16 mouse cellular contexts compared by ENCODE assay signal in the genomic region with DNA sequence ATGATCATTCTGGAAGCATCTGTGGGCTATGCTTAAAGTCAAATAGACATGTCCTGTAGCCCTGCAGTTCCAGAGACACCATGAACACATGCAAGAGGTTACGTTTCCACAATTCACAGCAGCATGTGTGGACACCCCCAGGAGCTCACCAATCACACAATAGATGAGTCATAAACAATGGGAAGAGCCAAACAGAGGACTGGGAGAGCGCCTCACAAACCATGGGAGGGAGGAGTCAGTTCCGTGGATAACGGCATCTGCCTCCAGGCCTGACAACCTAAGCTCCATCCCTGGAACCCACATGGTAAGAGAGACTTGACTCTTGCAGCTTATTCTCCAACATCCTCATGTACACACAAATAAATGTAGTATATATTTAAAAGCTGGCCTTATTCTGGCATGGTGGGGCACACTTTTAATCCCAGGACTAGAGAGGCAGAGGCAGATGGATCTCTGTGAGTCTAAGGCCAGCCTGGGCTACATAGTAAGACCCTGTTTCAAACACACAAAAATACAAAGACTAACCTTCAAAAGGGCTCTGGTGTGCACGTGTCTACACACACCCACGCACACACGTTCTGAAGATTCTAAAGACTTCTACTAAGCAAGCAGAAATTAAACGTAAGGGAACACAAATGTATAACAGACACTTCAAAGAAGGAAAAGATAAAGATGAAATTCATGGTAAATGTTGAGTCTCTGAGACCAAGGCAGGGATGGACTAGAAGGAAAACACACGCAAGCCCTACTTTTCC. TPM values are rescaled to one million over a fixed set of nuclear protein-coding genes. Genes with fewer than 3 reads are reported as not detected.
DNase-seq lines count a peak whose midpoint lies in the region; ATAC-seq lines count a peak whose summit lies in the region.
"Had no signal": no experiment of that assay in that cellular context is flagged by ENCODE, and none has a peak within 500 bp of the region (broad histone marks: within the 10 kb centered on the region; RNA-seq: fewer than 3 reads in every experiment).

No protein-coding gene starts in this region.

- peak overlapping the region; percentile 24; the same call in 1 of the 2 replicates for H3K27ac ChIP-seq in hindbrain, embryonic 13.5 days
- H3K27ac ChIP-seq in hindbrain, embryonic 12.5 days, result no peak overlapping the region
- H3K27ac ChIP-seq in intestine, embryonic 16.5 days (ENCODE audit: low read length), result peak overlapping the region; percentile 26; the same call in 1 of the 2 replicates
- H3K27ac ChIP-seq: forebrain, embryonic 13.5 days; hindbrain, embryonic 10.5 days; limb, embryonic 13.5 days had no signal

- no peaks in the 10 kb centered on the region for H3K36me3 ChIP-seq in hindbrain, embryonic 13.5 days
- H3K36me3 ChIP-seq in hindbrain, embryonic 12.5 days, result no peaks in the 10 kb centered on the region
- no peaks in the 10 kb centered on the region for H3K36me3 ChIP-seq in intestine, embryonic 16.5 days (ENCODE audit: control insufficient read depth, insufficient read depth, low read length)

- 75% methylated on average over 9 of the region's 9 CpGs for WGBS in hindbrain, embryonic 13.5 days
- 88% methylated on average over 9 of the region's 9 CpGs for WGBS in hindbrain, embryonic 12.5 days
- WGBS in intestine, embryonic 16.5 days, result 81% methylated on average over 9 of the region's 9 CpGs

- H3K4me1 ChIP-seq in hindbrain, embryonic 13.5 days (replicated peaks), result peaks cover 95% of the 10 kb centered on the region
- H3K4me1 ChIP-seq in hindbrain, embryonic 12.5 days, result peaks cover 81% of the 10 kb centered on the region
- peaks cover 70% of the 10 kb centered on the region for H3K4me1 ChIP-seq in intestine, embryonic 16.5 days (ENCODE audit: control insufficient read depth, insufficient read depth, low read length)

- no peaks in the 10 kb centered on the region for H3K27me3 ChIP-seq in hindbrain, embryonic 13.5 days
- no peaks in the 10 kb centered on the region for H3K27me3 ChIP-seq in hindbrain, embryonic 12.5 days
- no peaks in the 10 kb centered on the region for H3K27me3 ChIP-seq in intestine, embryonic 16.5 days (replicated peaks; ENCODE audit: control insufficient read depth, insufficient read depth, low read length)
- H3K27me3 ChIP-seq: forebrain, embryonic 13.5 days; limb, embryonic 13.5 days; megakaryocyte, embryonic 14.5 days; Patski had no signal

- DNase-seq in thymus, postnatal 0 days (ENCODE audit: low spot score), result peak; percentile 15
- DNase-seq in thymus, postnatal 10 days (ENCODE audit: low spot score in 2 of 2), result no peak
- DNase-seq in thymus, postnatal 25 days, result peak; percentile 38
- no peak for DNase-seq in urinary bladder, postnatal 36 days (ENCODE audit: low spot score in 2 of 2)
- DNase-seq in cerebellum, postnatal 36 days, result no peak
- DNase-seq: cerebellum, postnatal 14 days; kidney, adult 11 months; lung, postnatal 14 days had no signal

- no peak overlapping the region for H3K4me2 ChIP-seq in hindbrain, embryonic 13.5 days
- no peak overlapping the region for H3K4me2 ChIP-seq in hindbrain, embryonic 12.5 days (replicated peaks)
- no peak overlapping the region for H3K4me2 ChIP-seq in intestine, embryonic 16.5 days (ENCODE audit: low read depth, low read length)
- H3K4me2 ChIP-seq: forebrain, embryonic 13.5 days; limb, embryonic 13.5 days had no signal

- no peak overlapping the region for H3K9ac ChIP-seq in hindbrain, embryonic 13.5 days
- no peak overlapping the region for H3K9ac ChIP-seq in hindbrain, embryonic 12.5 days
- H3K9ac ChIP-seq in intestine, embryonic 16.5 days (ENCODE audit: low read depth, low read length), result no peak overlapping the region
- H3K9ac ChIP-seq: forebrain, embryonic 13.5 days; limb, embryonic 13.5 days had no signal

- H3K4me3 ChIP-seq in hindbrain, embryonic 13.5 days, result no peak overlapping the region
- H3K4me3 ChIP-seq in hindbrain, embryonic 12.5 days, result no peak overlapping the region
- H3K4me3 ChIP-seq in intestine, embryonic 16.5 days (ENCODE audit: low read length), result no peak overlapping the region
- H3K4me3 ChIP-seq: forebrain, embryonic 13.5 days; hindbrain, embryonic 10.5 days; limb, embryonic 13.5 days; megakaryocyte, embryonic 14.5 days had no signal

- ATAC-seq in hindbrain, embryonic 13.5 days (ENCODE audit: low FRiP score), result no peak
- ATAC-seq in hindbrain, embryonic 12.5 days (ENCODE audit: low FRiP score), result no peak
- ATAC-seq in intestine, embryonic 16.5 days, result no peak
- ATAC-seq: forebrain, embryonic 13.5 days; Patski had no signal

- H3K9me3 ChIP-seq in hindbrain, embryonic 13.5 days, result no peaks in the 10 kb centered on the region
- no peaks in the 10 kb centered on the region for H3K9me3 ChIP-seq in hindbrain, embryonic 12.5 days (replicated peaks)
- H3K9me3 ChIP-seq in intestine, embryonic 16.5 days (ENCODE audit: control insufficient read depth, low read length), result no peaks in the 10 kb centered on the region
- H3K9me3 ChIP-seq: forebrain, embryonic 13.5 days; hindbrain, embryonic 10.5 days; limb, embryonic 13.5 days; megakaryocyte, embryonic 14.5 days had no signal

RNA-seq across cellular contexts. Expression of a gene that starts 44.1 kb away (rescaled TPM):
- 69.8 and 75.4 TPM in 2 replicates for polyA plus RNA-seq in hindbrain, embryonic 13.5 days (2015; fragmentation: Nextera tagmentation; extraction: Ambion mirVana)
- 63.3 and 63.9 TPM in 2 replicates for polyA plus RNA-seq in hindbrain, embryonic 12.5 days (2016; fragmentation: Nextera tagmentation; extraction: Ambion mirVana)
- 19.7 and 24.1 TPM in 2 replicates for polyA plus RNA-seq in thymus, postnatal 0 days (2015; fragmentation: Nextera tagmentation; extraction: Ambion mirVana)
- 40.1 and 43.5 TPM in 2 replicates for polyA plus RNA-seq in intestine, embryonic 16.5 days (2015; fragmentation: Nextera tagmentation; extraction: Ambion mirVana)

Comparison
In these comparisons a context has a peak if more than half of its experiments do, and no peak if none do; other contexts are left out.
1. DNase-seq: peak in thymus, postnatal 0 days (single experiment) and thymus, postnatal 25 days (single experiment); none in thymus, postnatal 10 days (0 of 2), urinary bladder, postnatal 36 days (0 of 2) and cerebellum, postnatal 36 days (0 of 2).